Mouse (Mus musculus): ENCODE data around the gene 1700024P04Rik. TPM values are rescaled to one million over a fixed set of nuclear protein-coding genes. Genes with fewer than 3 reads are reported as not detected.

The 1700024P04Rik gene
- polyA plus RNA-seq, 1 experiment: not detected

GRCm38 (mm10) chr13:98956209-98956608, 28.2 kb downstream of the 1700024P04Rik start:
- H3ac ChIP-seq (ENCODE audit: control insufficient read depth, insufficient read length): no peak overlapping the region
- no peaks in the 10 kb centered on the region for H3K27me3 ChIP-seq (ENCODE audit: control insufficient read depth, insufficient read depth, insufficient read length)
- no peak overlapping the region for H3K4me2 ChIP-seq (ENCODE audit: low read depth)
- H3K4me3 ChIP-seq: no peak overlapping the region
- no peaks in the 10 kb centered on the region for H3K36me3 ChIP-seq (ENCODE audit: control insufficient read depth, insufficient read depth)
- H3K79me2 ChIP-seq (ENCODE audit: control insufficient read depth, insufficient read depth): no peaks in the 10 kb centered on the region
- no peak for TF ChIP-seq CEBPB (IDR thresholded peaks at IDR 0.05; ENCODE audit: insufficient read depth, poor library complexity, severe bottlenecking)
- TF ChIP-seq E2F4 (IDR thresholded peaks at IDR 0.05; ENCODE audit: insufficient read depth): no peak
- TF ChIP-seq REST (IDR thresholded peaks at IDR 0.05; ENCODE audit: insufficient read depth, insufficient read length): no peak
- TF ChIP-seq TCF12 (IDR thresholded peaks at IDR 0.05; ENCODE audit: insufficient read depth, poor library complexity, severe bottlenecking): no peak
- TF ChIP-seq POLR2A (IDR thresholded peaks at IDR 0.05; ENCODE audit: insufficient read length, low read depth): no peak
- no peak for TF ChIP-seq USF1 (IDR thresholded peaks at IDR 0.05; ENCODE audit: low read depth)
- TF ChIP-seq MYOD1 (IDR thresholded peaks at IDR 0.05; ENCODE audit: control insufficient read depth in 1 of 3, insufficient read length in 2 of 3, low read depth in 2 of 3): no peak
- TF ChIP-seq SRF (IDR thresholded peaks at IDR 0.05; ENCODE audit: control insufficient read depth, insufficient read length, low read depth): no peak
- no peak for TF ChIP-seq TCF3 (IDR thresholded peaks at IDR 0.05; ENCODE audit: insufficient read length, low read depth)
- no peak for TF ChIP-seq MYOG (IDR thresholded peaks at IDR 0.05; ENCODE audit: control insufficient read depth in 1 of 3, insufficient read depth in 1 of 3, insufficient read length in 2 of 3, low read depth in 2 of 3)
- no peak for TF ChIP-seq POLR2AphosphoS2 (IDR thresholded peaks at IDR 0.05; ENCODE audit: insufficient read length, low read depth)

DNA sequence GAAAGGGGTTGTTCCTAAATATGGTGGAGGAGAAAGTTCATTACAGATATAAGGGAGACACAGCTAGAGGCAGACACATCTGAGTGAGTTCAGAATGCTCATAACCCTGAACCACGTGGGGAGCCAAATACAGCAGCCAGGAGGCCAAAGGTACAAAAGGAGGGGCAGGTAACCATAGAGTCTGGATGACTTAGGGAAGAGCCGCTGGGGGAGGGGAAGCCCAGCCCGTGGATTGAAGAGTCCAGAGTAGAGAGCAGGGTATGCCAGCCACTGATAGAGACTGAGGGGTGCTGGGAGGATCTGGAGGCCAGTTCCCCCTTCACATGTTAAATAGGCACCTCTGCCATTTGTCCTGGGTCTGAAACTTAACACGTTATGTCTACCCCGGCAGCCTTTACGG, 28.7 kb downstream of the 1700024P04Rik start:
- H3ac ChIP-seq (ENCODE audit: control insufficient read depth, insufficient read length): no peak overlapping the region
- H3K4me2 ChIP-seq (ENCODE audit: low read depth): peak overlapping the region; percentile 26
- no peaks in the 10 kb centered on the region for H3K36me3 ChIP-seq (ENCODE audit: control insufficient read depth, insufficient read depth)
- no peak for TF ChIP-seq CEBPB (IDR thresholded peaks at IDR 0.05; ENCODE audit: insufficient read depth, poor library complexity, severe bottlenecking)
- TF ChIP-seq REST (IDR thresholded peaks at IDR 0.05; ENCODE audit: insufficient read depth, insufficient read length): no peak
- TF ChIP-seq TCF12 (IDR thresholded peaks at IDR 0.05; ENCODE audit: insufficient read depth, poor library complexity, severe bottlenecking): no peak
- no peak for TF ChIP-seq MAX (IDR thresholded peaks at IDR 0.05; ENCODE audit: low read depth)
- no peak for TF ChIP-seq TCF3 (IDR thresholded peaks at IDR 0.05; ENCODE audit: insufficient read length, low read depth)
- TF ChIP-seq SRF (IDR thresholded peaks at IDR 0.05; ENCODE audit: control insufficient read depth, insufficient read length, low read depth): no peak
- H3K79me2 ChIP-seq (ENCODE audit: control insufficient read depth, insufficient read depth): no peaks in the 10 kb centered on the region
- H3K4me3 ChIP-seq: no peak overlapping the region
- no peaks in the 10 kb centered on the region for H3K27me3 ChIP-seq (ENCODE audit: control insufficient read depth, insufficient read depth, insufficient read length)

- Histone ChIP-seq H3K27me3 (ENCODE audit: control insufficient read depth, insufficient read depth, insufficient read length) (no peaks in the 10 kb centered on the region), H3K79me2 (ENCODE audit: control insufficient read depth, insufficient read depth) (no peaks in the 10 kb centered on the region), H3ac (ENCODE audit: control insufficient read depth, insufficient read length) (no peak overlapping the region), H3K4me2 (ENCODE audit: low read depth) (peak overlapping the region; percentile 54), H3K36me3 (ENCODE audit: control insufficient read depth, insufficient read depth) (no peaks in the 10 kb centered on the region), H3K4me3 (no peak overlapping the region)
- TF ChIP-seq MYOG (IDR thresholded peaks at IDR 0.05; ENCODE audit: control insufficient read depth in 1 of 3, insufficient read depth in 1 of 3, insufficient read length in 2 of 3, low read depth in 2 of 3) (peak in 2 of 3 experiments; percentile 68 to 73), CEBPB (IDR thresholded peaks at IDR 0.05; ENCODE audit: insufficient read depth, poor library complexity, severe bottlenecking) (no peak), REST (IDR thresholded peaks at IDR 0.05; ENCODE audit: insufficient read depth, insufficient read length) (no peak), MYOD1 (IDR thresholded peaks at IDR 0.05; ENCODE audit: control insufficient read depth in 1 of 3, insufficient read length in 2 of 3, low read depth in 2 of 3) (peak in 2 of 3 experiments; percentile 86 to 92)
These were observed 29.1 kb downstream of the 1700024P04Rik start for GRCm38 (mm10) chr13:98955226-98955625.

DNA sequence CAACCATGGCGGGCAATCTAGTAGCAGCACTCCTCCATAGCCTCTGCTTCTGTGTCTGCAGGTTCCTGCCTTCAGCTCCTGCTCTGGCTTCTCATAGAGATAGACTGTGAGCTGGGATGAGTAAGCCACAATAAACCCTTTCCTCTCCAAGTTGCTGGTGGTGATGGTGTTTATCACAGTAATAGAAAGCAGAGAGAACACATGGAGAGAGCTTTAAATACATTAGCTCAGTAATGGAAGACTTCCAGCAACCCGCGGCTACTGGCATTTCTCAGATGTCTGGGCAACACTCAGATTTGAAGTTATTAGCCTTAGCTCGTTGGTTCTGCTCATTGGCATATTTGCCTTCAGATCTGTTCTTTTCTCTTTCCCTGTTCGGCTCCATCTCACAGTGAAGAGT, 30.5 kb downstream of the 1700024P04Rik start:
- Histone ChIP-seq H3ac (ENCODE audit: control insufficient read depth, insufficient read length) (no peak overlapping the region), H3K4me2 (ENCODE audit: low read depth) (peak overlapping the region; percentile 32), H3K4me3 (no peak overlapping the region), H3K36me3 (ENCODE audit: control insufficient read depth, insufficient read depth) (no peaks in the 10 kb centered on the region), H3K27me3 (ENCODE audit: control insufficient read depth, insufficient read depth, insufficient read length) (no peaks in the 10 kb centered on the region), H3K79me2 (ENCODE audit: control insufficient read depth, insufficient read depth) (no peaks in the 10 kb centered on the region)
- TF ChIP-seq MYOG (IDR thresholded peaks at IDR 0.05; ENCODE audit: control insufficient read depth in 1 of 3, insufficient read depth in 1 of 3, insufficient read length in 2 of 3, low read depth in 2 of 3) (no peak), TCF12 (IDR thresholded peaks at IDR 0.05; ENCODE audit: insufficient read depth, poor library complexity, severe bottlenecking) (no peak), USF1 (IDR thresholded peaks at IDR 0.05; ENCODE audit: low read depth) (no peak), CEBPB (IDR thresholded peaks at IDR 0.05; ENCODE audit: insufficient read depth, poor library complexity, severe bottlenecking) (no peak), POLR2A (IDR thresholded peaks at IDR 0.05; ENCODE audit: insufficient read length, low read depth) (no peak), POLR2AphosphoS2 (IDR thresholded peaks at IDR 0.05; ENCODE audit: insufficient read length, low read depth) (no peak), MAX (IDR thresholded peaks at IDR 0.05; ENCODE audit: low read depth) (no peak), MYOD1 (IDR thresholded peaks at IDR 0.05; ENCODE audit: control insufficient read depth in 1 of 3, insufficient read length in 2 of 3, low read depth in 2 of 3) (no peak), TCF3 (IDR thresholded peaks at IDR 0.05; ENCODE audit: insufficient read length, low read depth) (no peak), E2F4 (IDR thresholded peaks at IDR 0.05; ENCODE audit: insufficient read depth) (no peak), SRF (IDR thresholded peaks at IDR 0.05; ENCODE audit: control insufficient read depth, insufficient read length, low read depth) (no peak)

GRCm38 (mm10) chr13:98951951-98952350, 32.4 kb downstream of the 1700024P04Rik start:
- Histone ChIP-seq H3K4me3 (no peak overlapping the region), H3K36me3 (ENCODE audit: control insufficient read depth, insufficient read depth) (no peaks in the 10 kb centered on the region), H3K4me2 (ENCODE audit: low read depth) (no peak overlapping the region), H3ac (ENCODE audit: control insufficient read depth, insufficient read length) (no peak overlapping the region), H3K27me3 (ENCODE audit: control insufficient read depth, insufficient read depth, insufficient read length) (no peaks in the 10 kb centered on the region), H3K79me2 (ENCODE audit: control insufficient read depth, insufficient read depth) (no peaks in the 10 kb centered on the region)
- TF ChIP-seq TCF3 (IDR thresholded peaks at IDR 0.05; ENCODE audit: insufficient read length, low read depth) (no peak), E2F4 (IDR thresholded peaks at IDR 0.05; ENCODE audit: insufficient read depth) (no peak), REST (IDR thresholded peaks at IDR 0.05; ENCODE audit: insufficient read depth, insufficient read length) (no peak), POLR2A (IDR thresholded peaks at IDR 0.05; ENCODE audit: insufficient read length, low read depth) (no peak), USF1 (IDR thresholded peaks at IDR 0.05; ENCODE audit: low read depth) (no peak), CEBPB (IDR thresholded peaks at IDR 0.05; ENCODE audit: insufficient read depth, poor library complexity, severe bottlenecking) (no peak), MYOG (IDR thresholded peaks at IDR 0.05; ENCODE audit: control insufficient read depth in 1 of 3, insufficient read depth in 1 of 3, insufficient read length in 2 of 3, low read depth in 2 of 3) (no peak), MAX (IDR thresholded peaks at IDR 0.05; ENCODE audit: low read depth) (no peak)
